Mouse (Mus musculus) layer of hippocampus, adult 18-20 months (tissue): ENCODE measurements around the gene Arhgap8. TPM values are rescaled to one million over a fixed set of nuclear protein-coding genes. Genes with fewer than 3 reads are reported as not detected.
"Not testable (repeated sequence)": the region's sequence is repeated elsewhere in the genome, so short reads cannot be mapped to it uniquely, and the experiment has no call there.

Source experiments
- DNase-seq, 2 experiments: peaks; one replicate each; pipeline ENCODE4 v3.0.0; 2022; ENCODE audit warnings: low spot score in 2 of 2
- total RNA-seq, 2 experiments: library from RNA; stranded (reverse); gene quantifications; 2 replicates each; pipeline ENCODE4 v1.2.3; 2021

Arhgap8 gene
- total RNA-seq, 2 experiments from 2014 or later, result 0.52 TPM; not detected in 1

DNA sequence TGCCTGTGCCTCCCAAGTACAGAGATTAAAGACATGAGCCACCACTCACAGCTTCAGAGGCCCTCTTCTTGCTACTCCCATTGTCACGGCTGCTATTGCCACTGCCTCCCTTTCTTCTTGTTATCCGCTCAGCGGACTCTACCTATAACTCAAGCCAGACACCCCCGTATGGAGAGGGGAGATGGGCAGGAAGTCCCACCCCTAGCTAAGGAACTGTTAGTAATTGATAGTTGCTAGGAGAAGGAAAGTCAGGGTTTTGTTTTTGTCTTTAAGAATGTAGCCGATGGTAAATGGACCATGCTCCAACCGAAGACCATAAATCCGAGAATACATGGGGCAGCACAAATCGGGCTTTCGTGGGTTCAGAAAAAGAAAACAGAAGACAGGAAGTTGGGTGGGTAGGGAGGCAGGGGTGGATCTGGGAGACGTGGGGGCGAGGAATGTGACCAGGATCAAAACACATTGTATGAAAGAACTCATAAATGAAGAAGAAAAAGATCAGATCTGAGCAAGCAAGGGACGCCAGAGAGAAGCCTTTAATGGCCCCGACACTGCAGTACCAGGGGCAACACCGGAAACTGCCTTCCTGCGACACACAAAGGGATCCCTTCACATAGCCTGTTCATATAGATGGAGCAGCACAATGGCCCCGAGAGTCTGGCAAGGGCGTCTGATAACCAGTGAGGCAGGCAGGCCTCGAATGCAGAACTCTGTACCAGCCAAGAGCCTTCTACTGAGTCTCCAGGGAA, 12.0 kb downstream of the Arhgap8 start:
- no peak for DNase-seq

DNA sequence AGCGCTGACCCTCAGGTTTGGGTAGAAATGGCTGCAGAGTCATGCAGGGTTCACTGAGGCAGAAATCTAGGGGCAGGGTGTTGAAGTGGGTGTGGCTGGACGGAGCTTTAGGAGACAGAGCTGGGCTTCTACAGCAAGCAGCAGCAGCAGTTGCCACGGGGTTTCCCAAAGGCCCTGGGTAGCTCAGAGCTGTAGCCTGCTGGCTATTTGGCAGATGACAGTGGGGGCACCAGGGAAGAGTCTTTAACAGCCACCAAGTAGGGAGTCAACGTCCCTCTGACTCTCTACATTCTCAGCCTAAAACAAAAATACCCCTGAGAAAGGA, 12.5 kb downstream of the Arhgap8 start:
- DNase-seq, result no peak

DNA sequence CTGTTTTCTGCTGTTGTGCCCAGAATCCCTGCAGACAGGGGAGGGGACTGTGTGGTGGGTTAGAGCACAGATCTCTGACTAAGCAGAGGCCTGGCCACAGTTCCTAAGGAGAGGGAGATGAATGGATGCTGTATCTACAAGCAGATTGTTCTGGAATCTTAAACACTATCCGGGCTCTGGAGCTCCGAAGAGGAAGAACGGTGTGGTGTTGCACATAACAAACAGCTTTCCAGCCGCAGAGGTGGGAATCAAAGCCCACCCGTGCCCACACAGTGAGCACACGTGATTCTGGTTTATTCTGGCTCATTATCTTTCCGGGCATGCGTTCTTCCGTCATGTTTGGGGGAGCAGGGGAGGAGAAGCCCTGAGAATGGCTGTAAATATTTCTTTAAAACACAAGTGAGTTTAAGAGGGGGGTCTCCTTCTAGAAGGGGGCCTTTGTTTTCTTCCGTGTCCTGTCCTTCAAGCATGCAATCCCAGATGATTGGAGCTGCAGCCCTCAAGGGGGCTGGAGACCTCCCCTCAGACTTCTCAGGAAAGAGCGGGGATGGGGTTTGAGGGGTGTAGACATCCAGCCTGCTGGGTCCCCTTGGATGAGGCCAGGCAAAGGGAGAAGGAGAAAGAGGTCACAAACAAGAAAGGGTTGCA, 16.6 kb downstream of the Arhgap8 start:
- DNase-seq, result no peak

DNA sequence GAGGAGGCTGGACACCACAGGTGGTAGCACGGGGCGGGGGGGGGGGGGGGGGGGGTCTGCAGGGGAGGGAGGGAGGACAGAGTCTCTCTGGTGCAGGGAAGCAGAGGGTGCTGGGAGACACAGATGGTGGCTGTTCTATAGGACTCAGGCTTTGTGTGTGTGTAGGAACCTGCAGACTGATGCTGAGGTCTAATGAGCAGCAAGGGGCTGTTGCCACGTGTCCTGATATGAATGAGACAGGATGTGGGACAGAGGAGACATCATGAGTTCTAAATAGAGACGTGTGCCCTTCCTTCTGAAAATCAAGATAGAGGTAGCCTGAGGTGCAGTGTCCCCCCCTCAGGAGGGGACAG, 17.1 kb downstream of the Arhgap8 start:
- DNase-seq, result no peak

DNA sequence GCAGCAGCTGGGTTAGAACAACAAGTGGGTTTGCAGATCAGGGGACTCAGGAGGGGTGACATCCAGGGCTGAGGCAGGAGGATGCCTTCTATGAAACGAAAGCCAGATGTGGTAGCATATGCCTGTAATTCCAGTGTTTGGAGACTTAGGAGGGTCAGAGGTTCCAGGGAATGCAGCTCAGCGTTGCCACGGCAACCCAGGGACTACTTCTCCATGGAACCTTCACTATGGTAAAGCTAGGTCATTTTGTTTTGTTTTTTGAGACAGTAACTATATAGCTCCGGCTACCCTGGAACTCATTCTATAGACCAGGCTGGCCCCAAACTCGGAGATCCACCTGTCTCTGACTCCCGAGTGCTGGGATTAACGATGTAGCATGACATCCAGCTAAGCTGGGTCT, 18.4 kb downstream of the Arhgap8 start:
- DNase-seq, result no peak

DNA sequence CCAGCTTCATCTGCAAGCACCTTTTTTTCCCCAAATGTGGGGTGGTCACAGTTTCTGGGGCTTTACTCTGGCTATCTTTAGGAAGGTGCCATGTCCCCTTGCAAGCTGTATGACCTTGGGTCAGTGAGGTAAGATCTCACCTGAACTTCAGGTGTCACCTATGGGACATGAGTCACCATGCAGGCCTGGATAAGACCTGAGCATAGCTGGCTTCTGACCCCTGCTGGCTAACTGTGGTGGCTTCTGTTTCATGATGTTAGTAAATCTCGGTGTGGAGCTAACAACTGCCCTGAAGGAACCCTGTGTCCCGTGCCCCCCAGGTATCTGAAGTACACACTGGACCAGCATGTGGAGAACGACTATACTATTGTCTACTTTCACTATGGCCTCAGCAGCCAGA, 21.7 kb downstream of the Arhgap8 start:
- DNase-seq, result no peak

DNA sequence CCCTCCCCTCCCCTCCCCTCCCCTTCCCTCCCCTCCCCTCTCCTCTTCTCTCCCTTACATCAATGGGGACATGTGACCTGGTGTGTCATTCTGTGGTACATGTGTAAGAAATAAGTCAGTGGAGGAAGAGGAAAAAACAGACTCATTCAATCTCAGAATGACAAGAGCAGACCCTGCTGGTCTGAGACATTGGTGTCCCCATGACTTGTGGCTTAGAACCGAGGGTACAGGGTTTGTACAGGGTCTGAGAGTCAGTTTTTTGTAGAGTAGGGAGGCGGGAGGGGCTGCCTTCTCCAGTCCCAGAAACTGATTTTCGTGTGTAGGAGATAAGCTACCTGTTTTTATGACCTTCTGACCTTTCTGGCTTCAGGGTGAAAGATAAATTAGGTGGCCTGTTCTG, 23.5 kb downstream of the Arhgap8 start:
- DNase-seq, result no peak

DNA sequence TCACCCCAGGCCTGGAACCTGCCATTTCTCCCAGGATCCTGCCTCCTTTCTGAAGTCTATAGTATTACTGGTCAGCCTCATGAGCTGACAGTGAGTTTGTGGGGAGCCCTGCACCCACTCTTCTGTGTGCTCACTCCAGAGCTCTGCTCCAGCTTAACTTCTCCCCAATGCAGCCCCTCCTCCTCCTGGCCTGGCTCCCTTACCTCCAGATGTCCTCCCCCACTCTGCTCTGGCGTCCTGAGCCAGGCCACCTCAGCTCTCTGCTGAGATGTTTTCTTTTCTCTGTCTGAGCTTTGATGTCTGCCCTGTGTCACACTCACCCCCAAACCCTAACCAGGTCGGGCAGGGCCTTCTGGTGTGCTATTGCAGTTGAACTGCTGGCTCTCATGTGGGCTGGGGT, 24.5 kb downstream of the Arhgap8 start:
- DNase-seq, result no peak

DNA sequence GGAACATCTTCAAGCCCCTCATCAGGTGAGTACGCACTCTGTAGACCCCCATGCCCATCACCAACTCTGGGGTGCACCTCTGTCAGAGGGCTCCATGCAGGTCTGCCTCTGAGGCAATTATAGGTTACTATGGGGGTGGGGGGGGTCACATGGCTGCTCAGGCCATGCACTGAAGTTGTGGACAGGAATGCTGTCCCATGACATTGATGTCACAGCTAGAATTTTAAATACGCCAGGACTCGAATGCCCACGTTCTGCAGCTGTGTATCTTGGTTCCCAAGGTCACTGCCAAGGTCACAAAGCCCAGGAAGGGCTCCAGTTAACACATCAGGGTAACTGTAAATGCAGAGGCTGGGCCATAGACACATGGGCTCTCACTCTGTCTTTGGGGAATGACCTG, 26.0 kb downstream of the Arhgap8 start:
- no peak for DNase-seq

DNA sequence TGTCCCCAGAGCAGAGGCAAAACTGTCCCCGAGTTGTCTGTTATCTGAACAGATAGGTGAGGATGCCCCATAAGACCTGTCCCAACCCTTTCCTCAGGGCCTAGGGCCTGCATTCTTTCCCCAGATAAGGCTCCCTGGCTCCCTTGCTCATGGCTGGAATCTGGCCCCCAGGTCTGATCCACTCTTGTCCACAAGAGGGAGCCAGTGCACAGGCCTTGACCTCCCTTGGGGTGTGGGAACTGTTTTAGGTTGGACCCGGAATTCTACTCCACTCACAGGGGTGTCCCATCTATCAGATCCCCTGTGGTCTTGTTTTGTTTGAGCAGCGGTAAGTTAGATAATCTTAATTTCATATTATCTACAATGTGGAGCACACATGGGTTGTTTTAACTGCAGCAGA, 35.1 kb downstream of the Arhgap8 start:
- peak; percentile 44 to 80 for DNase-seq

DNA sequence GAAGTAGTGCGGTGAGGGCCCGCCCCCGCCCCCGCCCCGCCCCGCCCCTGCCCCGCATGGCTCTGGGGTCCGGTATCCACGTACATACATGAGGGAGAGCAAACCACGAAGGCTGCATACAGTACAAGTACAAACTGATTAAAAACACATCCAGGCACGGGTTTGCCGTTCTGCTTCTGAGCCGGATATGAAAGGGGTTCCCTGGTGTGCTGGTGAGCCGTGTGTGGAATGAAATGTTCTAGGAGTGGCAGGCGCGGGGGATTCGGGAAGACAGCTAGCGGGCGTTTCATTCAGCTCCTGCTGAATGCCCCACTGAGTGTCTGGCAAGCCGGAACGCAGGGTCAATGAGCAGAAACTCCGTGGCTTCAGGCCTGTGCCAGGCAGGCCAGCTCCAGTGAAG, 36.6 kb downstream of the Arhgap8 start:
- peak in 1 of 2 experiments; percentile 65 for DNase-seq

DNA sequence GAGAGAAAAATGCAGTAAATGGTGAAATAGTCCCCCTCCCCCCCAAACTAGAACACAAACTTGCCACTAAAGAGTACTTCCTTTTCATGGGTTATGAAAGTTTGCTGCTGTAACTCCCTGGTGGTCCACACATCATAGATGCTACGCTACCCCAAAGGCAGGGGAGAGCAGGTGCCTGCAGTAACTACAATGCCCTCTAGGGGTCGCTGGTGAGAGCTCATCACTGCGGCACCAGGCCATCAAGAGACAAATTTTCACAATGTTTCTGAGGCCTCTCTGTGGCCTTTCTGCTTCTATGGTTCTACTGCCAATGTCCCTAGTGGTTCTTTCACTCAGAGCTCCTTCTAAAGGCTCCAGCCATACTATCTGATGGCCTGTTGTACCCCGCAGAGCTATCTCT, 38.6 kb downstream of the Arhgap8 start:
- DNase-seq, result peak in 1 of 2 experiments; percentile 57

DNA sequence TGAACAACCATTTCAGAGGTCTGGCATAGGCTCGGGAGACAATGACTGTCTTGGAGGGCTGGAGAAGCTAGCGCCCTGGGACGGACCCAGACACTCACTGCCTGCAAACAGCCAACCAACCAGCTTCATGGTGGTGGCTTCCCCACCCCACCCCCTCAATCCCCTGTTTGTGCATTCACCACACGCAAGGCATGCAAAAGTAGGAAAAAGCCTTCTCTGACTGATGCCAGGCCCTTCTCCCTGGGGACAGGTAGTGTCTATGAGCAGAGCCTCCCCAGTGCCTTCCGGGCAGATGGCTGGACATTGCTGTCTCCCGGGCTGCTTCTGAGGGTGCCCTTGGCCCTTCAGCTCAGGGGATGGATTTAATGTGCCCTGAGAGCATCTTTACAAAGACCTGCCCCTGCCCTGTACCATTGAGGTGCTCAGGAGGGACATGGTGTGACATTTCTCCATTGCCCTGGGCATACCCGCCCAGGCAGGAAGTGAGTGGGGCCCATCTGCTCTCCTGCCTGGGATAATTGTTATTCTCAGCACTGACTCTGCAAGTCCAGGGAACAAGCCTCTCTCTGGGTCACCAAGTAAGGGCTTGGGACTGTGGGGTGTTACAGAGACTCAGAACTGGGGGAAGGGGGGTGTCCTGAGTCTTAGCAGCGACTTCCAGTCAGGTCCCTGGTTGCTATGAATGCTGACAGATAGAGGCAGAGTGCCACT, 43.0 kb downstream of the Arhgap8 start:
- no peak for DNase-seq

DNA sequence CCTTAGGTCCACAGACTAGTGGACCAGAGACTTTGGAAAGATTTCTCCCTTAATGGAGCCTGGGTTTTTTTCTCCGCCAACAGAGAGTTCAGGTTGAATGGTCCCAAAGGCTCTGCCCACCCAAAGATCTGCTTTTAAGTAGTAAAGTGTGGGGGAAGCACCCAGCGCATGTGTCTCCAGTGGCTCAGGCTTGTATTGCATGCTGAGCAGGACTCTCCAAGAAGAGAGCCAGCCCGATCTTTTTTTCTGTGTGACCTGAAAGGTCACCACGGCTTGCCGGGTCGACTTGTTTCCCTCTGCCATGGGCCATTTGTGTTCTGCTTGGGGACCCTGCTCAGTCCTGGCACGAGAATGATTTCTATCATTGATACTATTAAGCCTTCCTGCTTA, 43.6 kb downstream of the Arhgap8 start:
- no peak for DNase-seq

DNA sequence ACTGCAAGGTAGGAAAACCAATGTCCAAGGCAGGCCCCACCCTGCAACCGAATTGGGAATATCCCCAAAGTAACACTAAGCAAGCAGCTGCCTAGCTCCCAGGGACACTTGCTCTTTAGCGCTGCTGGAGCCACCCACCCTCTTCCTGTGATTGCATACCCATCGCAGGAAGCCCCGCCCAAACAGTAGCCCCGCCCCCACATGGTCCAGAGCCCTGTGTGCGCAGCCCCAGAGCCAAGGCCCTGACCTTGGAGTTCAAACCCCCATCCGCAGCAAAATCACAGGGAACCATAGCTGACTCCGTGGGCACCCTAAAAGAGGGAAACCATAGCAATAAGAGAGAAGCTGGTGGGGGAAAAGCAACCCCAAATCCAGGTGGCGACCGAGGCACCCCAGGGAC, 46.8 kb downstream of the Arhgap8 start:
- no peak for DNase-seq

DNA sequence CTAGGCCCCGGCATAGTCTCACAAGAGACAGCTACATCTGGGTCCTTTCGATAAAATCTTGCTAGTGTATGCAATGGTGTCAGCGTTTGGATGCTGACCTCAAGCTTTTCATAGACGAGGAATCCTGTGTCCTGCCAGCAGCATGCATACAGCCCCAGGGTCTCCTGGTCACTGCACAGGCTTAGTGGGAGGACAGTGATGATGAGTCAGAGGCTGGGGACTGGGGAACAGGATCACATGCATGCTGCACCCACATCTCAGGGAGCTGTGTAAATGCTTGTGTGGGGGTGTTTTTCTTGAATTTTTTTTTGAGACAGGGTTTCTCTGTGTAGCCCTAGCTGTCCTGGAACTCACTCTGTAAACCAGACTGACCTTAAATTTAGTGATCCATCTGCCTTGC, 48.7 kb downstream of the Arhgap8 start:
- not testable (repeated sequence) for DNase-seq

DNA sequence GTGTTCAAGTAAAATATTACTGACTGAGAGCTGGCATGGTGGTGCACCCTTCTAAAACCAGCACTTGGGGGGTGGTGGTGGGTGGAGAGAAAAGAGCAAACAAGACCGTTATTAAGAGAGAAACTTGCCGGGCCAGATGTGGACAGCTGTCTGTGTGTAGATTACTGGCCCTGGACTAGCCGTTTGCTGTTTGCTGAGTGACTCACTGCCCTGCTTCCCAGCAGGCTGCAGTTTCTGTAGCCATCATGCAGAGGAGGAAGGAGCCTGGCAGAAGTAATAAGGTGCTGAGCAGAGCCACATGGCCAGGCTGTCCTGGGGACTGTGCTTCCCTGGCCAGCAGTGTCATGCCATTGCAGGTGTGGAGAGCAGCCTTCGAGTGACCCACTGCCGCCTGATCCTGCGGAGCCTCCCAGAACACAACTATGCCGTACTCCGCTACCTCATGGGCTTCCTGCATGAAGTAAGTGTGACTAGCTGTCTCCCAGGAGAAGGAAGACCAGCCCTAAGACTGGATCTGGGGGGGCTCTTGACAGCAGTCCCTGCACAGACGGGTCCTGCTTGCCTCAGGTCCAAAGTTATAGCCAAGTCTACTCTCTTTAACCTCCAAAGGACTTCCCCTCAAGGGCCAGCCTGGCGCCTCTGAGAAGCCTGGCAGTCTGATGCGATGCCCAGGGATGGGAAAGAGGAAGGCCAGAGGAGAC, 49.9 kb downstream of the Arhgap8 start:
- DNase-seq, result no peak

DNA sequence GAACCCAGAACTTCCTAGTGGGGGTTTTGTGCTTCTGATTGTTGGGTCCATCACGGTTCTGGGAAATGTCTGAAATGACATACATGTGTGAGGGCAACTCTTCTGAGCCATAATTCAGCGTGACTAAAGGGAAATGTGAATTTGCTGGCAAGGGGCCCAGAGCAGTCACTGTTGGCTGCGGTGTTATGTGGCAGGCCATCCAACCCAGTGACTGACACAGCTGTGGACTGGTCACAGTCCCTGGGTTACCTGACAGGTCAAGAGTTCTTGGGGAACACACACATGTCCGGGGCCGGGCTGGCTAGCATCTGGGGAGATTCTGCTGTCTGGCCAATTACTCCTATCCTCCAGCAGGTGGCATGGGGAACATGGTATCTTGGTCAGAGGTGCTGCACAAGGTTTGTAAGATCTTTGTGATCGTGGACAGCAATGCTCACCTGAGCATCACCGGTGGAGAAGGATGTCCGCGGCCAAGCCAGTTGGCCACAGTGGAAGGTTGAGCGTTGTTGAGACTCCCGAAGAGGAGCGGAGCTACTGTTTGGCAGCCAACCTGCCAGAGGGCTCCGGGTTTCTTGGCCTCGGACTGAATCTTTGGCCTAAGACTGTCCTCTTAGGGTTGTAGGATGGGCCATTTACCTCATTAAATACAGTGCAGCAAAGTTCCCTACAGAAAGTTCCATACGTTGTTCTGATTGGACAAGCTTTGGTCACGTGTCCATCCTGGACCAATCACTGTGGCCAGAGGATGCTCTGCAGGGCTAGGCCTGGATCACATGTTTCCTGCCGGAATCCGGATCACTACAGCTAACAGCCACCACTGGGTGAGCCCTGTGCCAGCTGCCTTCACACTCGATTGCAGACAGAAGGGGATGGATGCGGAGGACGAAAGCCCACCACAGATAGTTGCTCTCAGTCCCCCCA, 52.6 kb downstream of the Arhgap8 start:
- no peak for DNase-seq

DNA sequence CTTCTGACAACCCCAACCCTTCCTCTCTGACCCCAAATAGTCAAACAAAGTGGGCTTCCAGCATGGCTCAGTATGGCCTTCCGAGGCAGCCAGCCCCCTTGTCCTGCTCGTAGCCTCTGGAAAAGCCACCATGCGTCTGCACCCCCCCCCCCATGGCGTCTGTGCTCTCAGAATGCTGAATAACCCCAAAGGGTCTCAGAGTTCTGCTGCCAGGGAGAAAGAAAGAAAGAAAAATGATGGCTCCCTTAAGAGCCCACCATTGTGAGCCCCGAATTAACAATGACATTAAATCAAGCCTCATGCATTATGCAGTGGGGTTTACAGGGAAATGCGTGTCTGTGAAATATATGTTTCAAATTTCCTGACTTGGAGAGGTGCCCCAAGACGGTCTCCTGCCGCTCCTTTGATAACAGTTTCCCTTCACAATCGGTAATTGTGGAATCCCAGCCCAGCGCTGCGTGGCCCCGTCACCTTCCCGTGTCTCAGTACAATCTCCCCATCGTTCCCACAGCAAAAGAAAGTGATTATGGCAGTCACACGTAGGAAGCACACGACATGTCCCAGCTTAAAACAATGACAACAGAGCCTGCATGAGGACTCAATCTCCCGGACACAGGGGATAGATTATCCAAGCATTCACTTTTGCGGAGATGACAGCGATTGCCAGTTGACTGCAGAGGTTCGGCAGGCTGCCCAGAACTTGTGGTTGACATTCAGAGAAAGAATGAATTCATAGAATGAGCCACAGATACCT, 55.7 kb downstream of the Arhgap8 start:
- peak; percentile 20 to 45 for DNase-seq

DNA sequence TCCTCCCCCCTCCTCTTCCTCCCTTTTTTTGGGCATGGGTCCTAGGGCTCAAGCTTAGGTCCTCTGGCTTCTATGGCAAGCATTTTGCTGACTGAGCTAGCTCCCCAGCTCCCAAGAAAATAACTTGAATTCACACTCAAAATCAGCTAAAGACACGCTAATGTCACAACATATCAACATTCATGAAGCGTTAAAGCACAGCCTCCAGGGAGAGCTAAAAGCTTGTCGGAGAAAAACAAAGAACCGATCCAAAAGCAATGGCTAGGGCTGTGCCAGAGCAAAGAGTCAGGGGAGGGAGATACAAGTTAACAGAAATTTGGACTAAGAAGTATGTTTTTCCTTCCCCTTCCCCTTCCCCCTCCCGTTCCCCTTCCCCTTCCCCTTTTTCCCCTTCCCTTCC, 58.7 kb downstream of the Arhgap8 start:
- DNase-seq, result no peak
